Mouse (Mus musculus) stomach, embryonic 14.5 days (tissue): Measurements from ENCODE around the gene Rhot2. TPM values are rescaled to one million over a fixed set of nuclear protein-coding genes. Genes with fewer than 3 reads are reported as not detected.

Experiments
- ATAC-seq: fragments of 200-750 bp; cut with Nextera tagmentation; 2 replicates; pipeline ENCODE4 v1.8.0; 2017; ENCODE audit warnings: low read depth, moderate TSS enrichment; ENCODE audit not compliant: insufficient number of reproducible peaks, insufficient read depth, low FRiP score
- H3K27ac ChIP-seq: fragments of 300-500 bp; sonication (generic); 2 replicates; pipeline ENCODE4 v1.5.1; 2014; ENCODE audit warnings: mild to moderate bottlenecking, low read length, moderate library complexity, mixed read lengths
- H3K27me3 ChIP-seq: fragments of 300-500 bp; sonication (generic); 2 replicates; pipeline ENCODE4 v1.6.1; 2014; ENCODE audit warnings: low read length, control low read depth, mixed read lengths; ENCODE audit not compliant: control insufficient read depth, insufficient read depth
- H3K36me3 ChIP-seq: fragments of 300-500 bp; sonication (generic); 2 replicates; pipeline ENCODE4 v1.6.1; 2014; ENCODE audit warnings: mild to moderate bottlenecking, control low read depth, low read length, moderate library complexity, mixed read lengths; ENCODE audit not compliant: control insufficient read depth, insufficient read depth
- H3K4me1 ChIP-seq: fragments of 300-500 bp; sonication (generic); 2 replicates; pipeline ENCODE4 v1.6.1; 2014; ENCODE audit warnings: low read length, control low read depth, mixed read lengths; ENCODE audit not compliant: control insufficient read depth, insufficient read depth
- H3K4me2 ChIP-seq: fragments of 300-500 bp; sonication (generic); replicated peaks from 2 replicates; pipeline ENCODE4 v1.6.1; 2014; ENCODE audit warnings: low read depth, low read length, control low read depth
- H3K4me3 ChIP-seq: fragments of 300-500 bp; sonication (generic); 2 replicates; pipeline ENCODE4 v1.5.1; 2014; ENCODE audit warnings: low read depth, low read length, control low read depth
- H3K9ac ChIP-seq: fragments of 300-500 bp; sonication (generic); replicated peaks from 2 replicates; pipeline ENCODE4 v1.6.1; 2014; ENCODE audit warnings: low read depth, mild to moderate bottlenecking, control low read depth, low read length, moderate library complexity, mixed read lengths
- H3K9me3 ChIP-seq: fragments of 300-500 bp; sonication (generic); 2 replicates; pipeline ENCODE4 v1.6.1; 2016; ENCODE audit warnings: low read depth, low read length, control low read depth; ENCODE audit not compliant: control insufficient read depth
- WGBS: fragments of 180-500 bp; shearing (Covaris S2); extraction: QIAGEN DNeasy Blood & Tissue Kit; methylation state at CpG from one replicate; pipeline ENCODE4 v1.1.7; 2014; 5-methylcytosine and 5-hydroxymethylcytosine counted together
- polyA plus RNA-seq: library from polyadenylated mRNA; unstranded; fragments of >200 nt; fragmentation: Nextera tagmentation; extraction: Ambion mirVana; gene quantifications from 2 replicates; pipeline ENCODE4 v1.2.1, GENCODE M21; 2014

Rhot2 gene
- polyA plus RNA-seq, 1 experiment from 2014 or later: 11.2 TPM

DNA sequence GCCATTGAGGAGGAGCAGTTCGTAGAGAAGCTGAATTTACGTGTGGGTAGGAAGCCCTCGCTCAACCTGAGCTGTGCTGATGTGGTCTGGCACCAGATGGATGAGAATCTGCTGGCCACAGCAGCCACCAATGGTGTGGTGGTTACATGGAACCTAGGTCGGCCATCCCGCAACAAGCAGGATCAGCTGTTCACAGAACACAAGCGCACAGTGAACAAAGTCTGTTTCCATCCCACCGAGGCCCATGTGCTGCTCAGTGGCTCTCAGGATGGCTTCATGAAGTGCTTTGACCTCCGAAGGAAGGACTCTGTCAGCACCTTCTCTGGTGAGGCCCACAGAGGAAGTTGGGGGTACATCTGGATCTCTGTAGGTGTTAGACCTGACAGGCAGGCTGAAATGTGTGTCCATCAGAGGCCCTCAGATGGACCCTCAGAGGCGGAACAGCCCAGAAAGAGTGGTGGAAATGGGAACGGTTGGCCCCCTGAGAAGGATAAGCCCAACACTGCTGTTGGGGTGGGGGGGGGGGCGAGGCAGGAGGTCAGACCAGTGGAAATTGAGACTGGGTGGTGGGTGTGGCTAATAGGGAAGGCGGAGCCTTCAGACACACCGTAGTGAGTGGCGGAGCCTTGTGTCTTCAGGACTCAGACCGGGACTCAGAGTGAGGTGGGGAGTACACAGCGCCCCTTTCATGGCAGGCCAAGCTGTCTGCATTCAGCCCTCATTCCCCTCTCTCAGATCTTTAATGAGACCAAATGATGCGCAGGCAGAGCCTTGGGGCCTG, 20.1 kb downstream of the Rhot2 start:
- H3K27me3 ChIP-seq: peaks cover 9% of the 10 kb centered on the region
- H3K4me2 ChIP-seq: peak overlapping the region; percentile 87
- peaks cover 19% of the 10 kb centered on the region for H3K4me1 ChIP-seq
- WGBS: 69% methylated on average over 17 of the region's 17 CpGs
- ATAC-seq: no peak
- H3K4me3 ChIP-seq: peak overlapping the region; percentile 61
- no peaks in the 10 kb centered on the region for H3K9me3 ChIP-seq
- H3K27ac ChIP-seq: no peak overlapping the region
- peaks cover 16% of the 10 kb centered on the region for H3K36me3 ChIP-seq
- H3K9ac ChIP-seq: peak overlapping the region; percentile 63; the same call in 1 of the 2 replicates

DNA sequence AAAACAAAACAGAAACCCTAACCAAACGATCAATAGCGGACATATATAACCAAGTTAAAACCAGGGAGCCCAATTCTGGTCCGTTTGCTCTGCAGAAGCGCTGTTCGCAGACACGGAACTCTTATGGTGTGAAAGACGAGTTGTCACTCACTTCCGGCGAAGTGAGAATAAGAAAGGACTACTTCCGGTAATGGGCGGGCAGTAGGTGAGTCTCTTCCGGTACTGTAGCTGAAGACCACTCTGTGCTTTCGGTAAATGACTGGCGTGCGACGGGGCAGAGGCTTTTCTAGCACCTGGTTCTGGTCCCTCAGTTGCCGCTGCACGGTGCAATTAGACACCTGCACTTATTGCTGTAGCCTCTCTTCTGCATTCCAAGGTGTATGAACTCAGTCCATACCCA, 21.2 kb downstream of the Rhot2 start, which contains the start of gene Wdr24:
TSS of gene Wdr24 (plus strand) at position 176 of the 400 bp plus-strand sequence.
- WGBS: under 1% methylated on average over 18 of the region's 18 CpGs
- Histone ChIP-seq H3K27ac (no peak within 1 kb of the TSS), H3K4me3 (peak within 1 kb of the TSS; percentile 61), H3K9me3 (no peaks in the 10 kb centered on the region), H3K4me1 (peaks cover 16% of the 10 kb centered on the region), H3K27me3 (peaks cover 20% of the 10 kb centered on the region), H3K36me3 (peaks cover 16% of the 10 kb centered on the region; the same call in 1 of the 2 replicates), H3K4me2 (peak within 1 kb of the TSS; percentile 87), H3K9ac (peak within 1 kb of the TSS; percentile 63)
- peak; percentile 77; the same call in 1 of the 2 replicates for ATAC-seq

DNA sequence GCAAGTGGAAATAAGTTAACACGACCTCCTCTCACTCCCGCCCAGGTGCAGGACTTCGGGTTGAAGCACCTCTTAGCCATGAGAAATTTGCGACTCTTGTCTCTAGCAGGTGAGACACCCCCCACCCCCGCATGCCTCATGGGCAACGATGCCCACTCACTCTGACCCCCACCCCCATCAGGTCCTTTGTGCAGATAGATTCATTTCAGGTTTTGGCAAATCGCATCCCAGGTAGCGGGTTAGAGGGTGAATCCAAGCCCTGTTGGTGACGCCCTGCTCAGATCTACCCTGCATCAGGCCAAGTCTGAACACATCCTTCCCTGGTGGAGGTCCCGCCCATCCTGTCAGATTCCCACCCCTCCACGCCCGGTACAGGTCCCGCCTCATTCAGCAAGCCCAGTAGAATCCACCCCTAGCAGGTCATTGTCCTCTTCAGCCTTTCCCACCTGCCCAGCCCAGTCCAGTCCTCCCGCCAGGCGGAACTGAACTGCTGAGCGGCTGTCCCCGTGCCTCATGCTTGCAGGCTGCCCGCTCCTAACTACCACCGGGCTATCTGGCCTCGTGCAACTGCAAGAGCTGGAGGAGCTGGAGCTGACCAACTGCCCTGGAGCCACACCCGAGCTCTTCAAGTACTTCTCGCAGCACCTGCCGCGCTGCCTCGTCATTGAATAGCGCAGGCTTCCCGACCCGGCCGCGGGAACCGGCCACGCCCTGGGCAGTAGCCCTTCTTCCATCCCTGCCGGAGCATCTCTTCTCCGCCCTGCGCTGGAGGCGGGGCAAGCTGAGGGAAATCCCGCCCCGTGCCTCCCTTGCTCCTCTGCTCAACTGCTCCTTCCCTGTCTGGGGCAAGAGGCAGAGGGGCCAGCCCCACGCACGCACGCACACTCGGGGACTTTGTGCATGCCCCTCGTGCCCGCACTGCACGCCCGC, 25.5 kb downstream of the Rhot2 start:
- peaks cover 24% of the 10 kb centered on the region for H3K27me3 ChIP-seq
- 6% methylated on average over 46 of the region's 46 CpGs for WGBS
- H3K36me3 ChIP-seq: no peaks in the 10 kb centered on the region
- H3K27ac ChIP-seq: no peak overlapping the region
- H3K4me3 ChIP-seq: no peak overlapping the region; the same call in 1 of the 2 replicates
- H3K9me3 ChIP-seq: no peaks in the 10 kb centered on the region
- peak overlapping the region; percentile 20; the same call in 1 of the 2 replicates for H3K4me2 ChIP-seq
- H3K4me1 ChIP-seq: peaks cover 5% of the 10 kb centered on the region
- peak; percentile 20; the same call in 1 of the 2 replicates for ATAC-seq
- H3K9ac ChIP-seq: no peak overlapping the region

DNA sequence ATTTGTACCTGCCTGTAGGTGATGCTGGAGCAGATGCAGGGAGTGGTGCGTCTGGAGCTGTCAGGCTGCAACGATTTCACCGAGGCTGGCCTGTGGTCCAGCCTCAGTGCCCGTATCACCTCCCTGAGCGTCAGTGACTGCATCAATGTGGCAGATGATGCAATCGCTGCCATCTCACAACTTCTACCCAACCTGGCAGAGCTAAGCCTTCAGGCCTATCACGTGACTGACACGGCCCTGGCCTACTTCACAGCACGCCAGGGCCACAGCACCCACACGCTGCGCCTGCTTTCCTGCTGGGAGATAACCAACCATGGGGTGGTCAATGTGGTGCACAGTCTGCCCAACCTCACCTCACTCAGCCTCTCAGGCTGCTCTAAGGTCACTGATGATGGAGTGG, 27.0 kb downstream of the Rhot2 start:
- no peak overlapping the region for H3K4me3 ChIP-seq
- no peaks in the 10 kb centered on the region for H3K36me3 ChIP-seq
- H3K27me3 ChIP-seq: peaks cover 24% of the 10 kb centered on the region
- H3K9me3 ChIP-seq: no peaks in the 10 kb centered on the region
- 84% methylated on average over 11 of the region's 11 CpGs for WGBS
- no peak for ATAC-seq
- no peak overlapping the region for H3K9ac ChIP-seq
- no peaks in the 10 kb centered on the region for H3K4me1 ChIP-seq
- no peak overlapping the region for H3K27ac ChIP-seq
- H3K4me2 ChIP-seq: no peak overlapping the region

- no peaks in the 10 kb centered on the region for H3K4me1 ChIP-seq
- H3K4me2 ChIP-seq: no peak overlapping the region
- no peaks in the 10 kb centered on the region for H3K9me3 ChIP-seq
- H3K36me3 ChIP-seq: no peaks in the 10 kb centered on the region
- no peak overlapping the region for H3K9ac ChIP-seq
- no peak overlapping the region for H3K4me3 ChIP-seq
- 3% methylated on average over 20 of the region's 20 CpGs for WGBS
- H3K27ac ChIP-seq: no peak overlapping the region
- ATAC-seq: no peak
- peaks cover 9% of the 10 kb centered on the region; the same call in 1 of the 2 replicates for H3K27me3 ChIP-seq
These were observed 31.2 kb downstream of the Rhot2 start for GRCm38 (mm10) chr17:25813471-25813870.

GRCm38 (mm10) chr17:25810890-25811289, 33.8 kb downstream of the Rhot2 start:
- Histone ChIP-seq H3K4me2 (no peak overlapping the region), H3K36me3 (no peaks in the 10 kb centered on the region), H3K9ac (no peak overlapping the region), H3K27me3 (peaks cover 6% of the 10 kb centered on the region; the same call in 1 of the 2 replicates), H3K4me1 (no peaks in the 10 kb centered on the region), H3K27ac (no peak overlapping the region), H3K4me3 (no peak overlapping the region), H3K9me3 (no peaks in the 10 kb centered on the region)
- 62% methylated on average over 4 of the region's 4 CpGs for WGBS
- no peak for ATAC-seq

DNA sequence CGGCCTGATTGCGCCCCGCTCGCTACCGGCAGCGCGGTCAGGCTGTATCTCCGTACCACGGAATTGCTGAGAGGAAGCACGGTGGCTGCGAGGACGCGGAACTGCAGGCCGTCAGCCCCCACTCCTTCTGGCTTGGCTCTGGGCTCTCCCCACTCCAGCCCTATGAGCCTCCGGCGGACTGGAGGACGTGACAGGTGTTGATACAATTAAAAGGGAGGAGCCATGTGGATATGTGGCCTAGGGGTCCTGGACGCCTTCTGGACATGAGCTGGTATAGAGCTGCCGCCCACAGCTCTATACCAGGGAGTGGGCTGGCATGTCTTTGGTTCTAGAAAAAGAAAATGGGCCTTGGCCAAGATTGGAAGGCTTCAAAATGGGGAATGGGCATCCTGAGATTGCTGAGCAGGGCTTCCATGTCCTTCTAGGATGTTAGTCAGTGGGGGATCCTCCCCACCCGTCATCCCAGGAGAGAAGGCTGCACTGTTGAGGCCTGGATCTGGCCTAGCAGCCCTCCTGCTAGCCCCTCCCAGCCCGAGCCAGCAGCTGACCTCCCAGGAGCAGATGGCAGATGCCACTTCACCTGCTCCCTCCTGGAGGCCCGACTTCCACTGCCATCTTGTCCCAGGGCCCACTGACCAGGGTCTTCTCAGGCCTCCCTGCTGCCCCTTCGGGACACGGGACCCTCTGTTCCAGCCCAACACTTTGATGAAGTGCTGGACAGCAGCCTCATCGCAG, 34.9 kb downstream of the Rhot2 start:
- no peak overlapping the region; the same call in 1 of the 2 replicates for H3K27ac ChIP-seq
- peak overlapping the region; percentile 98 for H3K4me2 ChIP-seq
- no peaks in the 10 kb centered on the region for H3K9me3 ChIP-seq
- no peaks in the 10 kb centered on the region for H3K36me3 ChIP-seq
- no peaks in the 10 kb centered on the region for H3K4me1 ChIP-seq
- ATAC-seq: no peak
- H3K27me3 ChIP-seq: peaks cover 6% of the 10 kb centered on the region; the same call in 1 of the 2 replicates
- H3K9ac ChIP-seq: peak overlapping the region; percentile 23
- peak overlapping the region; percentile 70 for H3K4me3 ChIP-seq
- WGBS: 8% methylated on average over 25 of the region's 25 CpGs
